Mouse (Mus musculus) limb, embryonic 14.5 days (tissue): Measurements from ENCODE around the gene Zswim1. TPM values are rescaled to one million over a fixed set of nuclear protein-coding genes. Genes with fewer than 3 reads are reported as not detected.

ENCODE experiments used
- ATAC-seq: fragments of 200-750 bp; cut with Nextera tagmentation; 2 replicates; pipeline ENCODE4 v1.8.0; 2017; ENCODE audit warnings: low read depth, moderate number of reproducible peaks, moderate TSS enrichment; ENCODE audit not compliant: low FRiP score
- DNase-seq: peaks from one replicate; pipeline ENCODE4 v3.0.0-alpha.2; 2015; ENCODE audit warnings: low spot score
- H3K27ac ChIP-seq: fragments of 300-500 bp; sonication (generic); replicated peaks from 2 replicates; pipeline ENCODE4 v1.5.1; 2014; ENCODE audit warnings: low read depth, mild to moderate bottlenecking, low read length, moderate library complexity, mixed read lengths
- H3K27me3 ChIP-seq: fragments of 300-500 bp; sonication (generic); 2 replicates; pipeline ENCODE4 v1.6.1; 2014; ENCODE audit warnings: low read length, mixed read lengths; ENCODE audit not compliant: control insufficient read depth, insufficient read depth
- H3K36me3 ChIP-seq: fragments of 300-500 bp; sonication (generic); 2 replicates; pipeline ENCODE4 v1.6.1; 2014; ENCODE audit warnings: mild to moderate bottlenecking, low read length, moderate library complexity, mixed read lengths; ENCODE audit not compliant: control insufficient read depth, insufficient read depth
- H3K4me1 ChIP-seq: fragments of 300-500 bp; sonication (generic); 2 replicates; pipeline ENCODE4 v1.6.1; 2014; ENCODE audit warnings: antibody characterized with exemption, low read length, mixed read lengths; ENCODE audit not compliant: control insufficient read depth, insufficient read depth
- H3K4me2 ChIP-seq: fragments of 300-500 bp; sonication (generic); replicated peaks from 2 replicates; pipeline ENCODE4 v1.6.1; 2014; ENCODE audit warnings: low read depth, mild to moderate bottlenecking, low read length, moderate library complexity; ENCODE audit not compliant: severe bottlenecking
- H3K4me3 ChIP-seq: fragments of 300-500 bp; sonication (generic); replicated peaks from 2 replicates; pipeline ENCODE4 v1.5.1; 2014; ENCODE audit warnings: low read length
- H3K9ac ChIP-seq: fragments of 300-500 bp; sonication (generic); 2 replicates; pipeline ENCODE4 v1.6.1; 2014; ENCODE audit warnings: mild to moderate bottlenecking, low read depth, low read length, moderate library complexity; ENCODE audit not compliant: severe bottlenecking
- H3K9me3 ChIP-seq: fragments of 300-500 bp; sonication (generic); 2 replicates; pipeline ENCODE4 v1.6.1; 2016; ENCODE audit warnings: low read length; ENCODE audit not compliant: control insufficient read depth
- POLR2A ChIP-seq: fragments of 200-500 bp; IDR thresholded peaks from 2 replicates; pipeline ENCODE4 v1.8.0; 2012; ENCODE audit warnings: inconsistent platforms, mild to moderate bottlenecking, moderate library complexity, borderline replicate concordance; ENCODE audit not compliant: insufficient read depth, insufficient read length; ENCODE audit errors: extremely low read depth
- WGBS: fragments of 180-500 bp; shearing (Covaris S2); extraction: QIAGEN DNeasy Blood & Tissue Kit; methylation state at CpG from one replicate; pipeline ENCODE4 v1.1.7; 2014; 5-methylcytosine and 5-hydroxymethylcytosine counted together
- polyA plus RNA-seq, 2 experiments: library from polyadenylated mRNA; depleted of rRNA in 1 of 2; stranded (reverse) in 1 of 2; unstranded in 1 of 2; fragments of >200 nt; fragmentation: Nextera tagmentation in 1 of 2; extraction: Ambion mirVana in 1 of 2; gene quantifications; 2 replicates each; pipeline versions ENCODE4 v1.2.1 to v1.2.3; 2012 to 2014

Zswim1 gene
- polyA plus RNA-seq (2012; rRNA removed) (9.1 and 11.2 TPM in 2 replicates), polyA plus RNA-seq (2014; fragmentation: Nextera tagmentation; extraction: Ambion mirVana) (19.5 and 19.9 TPM in 2 replicates)

GRCm38 (mm10) chr2:164822636-164823165, at the start of gene Zswim1:
Gene Zswim1 (plus strand): TSS chr2:164822686.
- H3K9ac ChIP-seq: peak within 1 kb of the TSS; percentile 57
- H3K4me3 ChIP-seq: peak within 1 kb of the TSS; percentile 82
- H3K4me2 ChIP-seq: peak within 1 kb of the TSS; percentile 66
- TF ChIP-seq POLR2A: peak; percentile 69; the same call in 1 of the 2 replicates
- peaks cover 37% of the 10 kb centered on the region for H3K36me3 ChIP-seq
- peaks cover 6% of the 10 kb centered on the region; the same call in 1 of the 2 replicates for H3K4me1 ChIP-seq
- ATAC-seq: peak; percentile 100
- under 1% methylated on average over 32 of the region's 32 CpGs for WGBS
- H3K27me3 ChIP-seq: no peaks in the 10 kb centered on the region
- no peaks in the 10 kb centered on the region for H3K9me3 ChIP-seq
- peak within 1 kb of the TSS; percentile 61 for H3K27ac ChIP-seq
- peak; percentile 98 for DNase-seq

- Histone ChIP-seq H3K36me3 (peaks cover 17% of the 10 kb centered on the region), H3K4me2 (no peak overlapping the region), H3K27ac (0 out of 2 replicates have a peak overlapping the region, but pooled peaks have one; percentile 3), H3K9me3 (no peaks in the 10 kb centered on the region), H3K9ac (no peak overlapping the region), H3K4me3 (no peak overlapping the region), H3K4me1 (peaks cover 6% of the 10 kb centered on the region), H3K27me3 (no peaks in the 10 kb centered on the region)
- WGBS: 80% methylated on average over 14 of the region's 14 CpGs
- ATAC-seq: no peak
- DNase-seq: no peak
- TF ChIP-seq POLR2A: no peak
Observed at GRCm38 (mm10) chr2:164773229-164773988, 49.1 kb upstream of the Zswim1 start.

- WGBS: 89% methylated on average over 5 of the region's 5 CpGs
- Histone ChIP-seq H3K4me2 (no peak overlapping the region), H3K9me3 (no peaks in the 10 kb centered on the region), H3K27ac (0 out of 2 replicates have a peak overlapping the region, but pooled peaks have one; percentile 3), H3K9ac (no peak overlapping the region), H3K27me3 (no peaks in the 10 kb centered on the region), H3K36me3 (peaks cover 16% of the 10 kb centered on the region), H3K4me3 (no peak overlapping the region), H3K4me1 (peaks cover 6% of the 10 kb centered on the region)
- DNase-seq (no peak), ATAC-seq (no peak)
- TF ChIP-seq POLR2A: no peak
Observed at GRCm38 (mm10) chr2:164773989-164774364, 48.5 kb upstream of the Zswim1 start.

- no peak for TF ChIP-seq POLR2A
- DNase-seq: no peak
- WGBS: 84% methylated on average over 6 of the region's 6 CpGs
Observed at GRCm38 (mm10) chr2:164776130-164776529, 46.4 kb upstream of the Zswim1 start.

GRCm38 (mm10) chr2:164776801-164777200, 45.7 kb upstream of the Zswim1 start:
- peaks cover 12% of the 10 kb centered on the region for H3K36me3 ChIP-seq
- no peak overlapping the region for H3K4me3 ChIP-seq
- H3K4me2 ChIP-seq: no peak overlapping the region
- no peaks in the 10 kb centered on the region for H3K27me3 ChIP-seq
- H3K9me3 ChIP-seq: no peaks in the 10 kb centered on the region
- DNase-seq (no peak), ATAC-seq (no peak)
- no peaks in the 10 kb centered on the region; the same call in 1 of the 2 replicates for H3K4me1 ChIP-seq
- WGBS: 58% methylated on average over 17 of the region's 17 CpGs
- TF ChIP-seq POLR2A: no peak
- no peak overlapping the region for H3K9ac ChIP-seq
- no peak overlapping the region for H3K27ac ChIP-seq

More at GRCm38 (mm10) chr2:164776130-164776529, 46.4 kb upstream of the Zswim1 start:
- Histone ChIP-seq H3K4me3 (no peak overlapping the region), H3K36me3 (peaks cover 16% of the 10 kb centered on the region), H3K9ac (no peak overlapping the region), H3K27ac (no peak overlapping the region), H3K9me3 (no peaks in the 10 kb centered on the region), H3K4me1 (no peaks in the 10 kb centered on the region; the same call in 1 of the 2 replicates), H3K27me3 (no peaks in the 10 kb centered on the region), H3K4me2 (no peak overlapping the region)
- no peak for ATAC-seq
